Mouse (Mus musculus): ENCODE measurements at regions not wholly inside any gene's neighbourhood (a gene's known extent, or its start where the extent isn't known, plus 50 kb on each side); places are given as distances from the start of the nearest gene placed in this dataset.
"Not testable (repeated sequence)": the region's sequence is repeated elsewhere in the genome, so short reads cannot be mapped to it uniquely, and the experiment has no call there.

- no peak for DNase-seq
Observed at GRCm38 (mm10) chr1:80969927-80970326, 106.8 kb upstream of the Nyap2 start.

GRCm38 (mm10) chr1:80969194-80969593 is 107.6 kb upstream of the Nyap2 start:
- no peak for DNase-seq

- DNase-seq = peak; percentile 35 to 43
Observed at GRCm38 (mm10) chr1:80965792-80966191, 111.0 kb upstream of the Nyap2 start.

- DNase-seq = no peak
Observed at GRCm38 (mm10) chr1:80964376-80964775, 112.4 kb upstream of the Nyap2 start.

- peak; percentile 43 to 63 for DNase-seq
Observed at GRCm38 (mm10) chr1:80963838-80964237, 112.9 kb upstream of the Nyap2 start.

GRCm38 (mm10) chr1:80950406-80950805 is 126.3 kb upstream of the Nyap2 start:
- peak; percentile 23 to 60 for DNase-seq

- DNase-seq = not testable (repeated sequence)
Observed at GRCm38 (mm10) chr1:80946049-80946448, 130.7 kb upstream of the Nyap2 start.

GRCm38 (mm10) chr1:80939372-80939771 is 137.4 kb upstream of the Nyap2 start:
- no peak for DNase-seq

- DNase-seq = no peak
Observed at GRCm38 (mm10) chr1:80899281-80899680, 141.0 kb upstream of the Dock10 start.

- DNase-seq = no peak
Observed at GRCm38 (mm10) chr1:80874140-80874849, 116.0 kb upstream of the Dock10 start.

GRCm38 (mm10) chr1:80873596-80873995 is 115.3 kb upstream of the Dock10 start:
- DNase-seq = peak in 1 of 2 experiments; percentile 21

GRCm38 (mm10) chr1:80868805-80869204 is 110.5 kb upstream of the Dock10 start:
- no peak for DNase-seq

GRCm38 (mm10) chr1:80856981-80857380 is 98.7 kb upstream of the Dock10 start:
- DNase-seq = no peak

- DNase-seq = no peak
Observed at GRCm38 (mm10) chr1:80854945-80855656, 96.8 kb upstream of the Dock10 start.

- DNase-seq = peak; percentile 23 to 34
Observed at GRCm38 (mm10) chr1:80854289-80854701, 96.0 kb upstream of the Dock10 start.

- DNase-seq = peak; percentile 25 to 42
Observed at GRCm38 (mm10) chr1:80852761-80853160, 94.4 kb upstream of the Dock10 start.

GRCm38 (mm10) chr1:80830196-80830794 is 72.0 kb upstream of the Dock10 start:
- peak in 1 of 2 experiments; percentile 37 for DNase-seq

GRCm38 (mm10) chr1:80826383-80826782 is 68.1 kb upstream of the Dock10 start:
- DNase-seq = no peak

- DNase-seq = peak in 1 of 2 experiments; percentile 9
Observed at GRCm38 (mm10) chr1:80823953-80824352, 65.6 kb upstream of the Dock10 start.

- DNase-seq = no peak
Observed at GRCm38 (mm10) chr1:80822185-80822584, 63.9 kb upstream of the Dock10 start.

GRCm38 (mm10) chr1:80812906-80813305 is 54.6 kb upstream of the Dock10 start:
- DNase-seq = no peak

Data from cerebellum, postnatal 25 days (tissue).